Mouse (Mus musculus) yolk sac, embryonic 10.5 days (tissue): Measurements from ENCODE around the gene Fam49a.
A peak's percentile ranks its signal among the peaks of the same experiment; 100 is the strongest.

Experiments
- DNase-seq: peaks from one replicate; pipeline ENCODE4 v3.0.0-alpha.2; 2017; ENCODE audit warnings: low spot score

Gene Fam49a

DNA sequence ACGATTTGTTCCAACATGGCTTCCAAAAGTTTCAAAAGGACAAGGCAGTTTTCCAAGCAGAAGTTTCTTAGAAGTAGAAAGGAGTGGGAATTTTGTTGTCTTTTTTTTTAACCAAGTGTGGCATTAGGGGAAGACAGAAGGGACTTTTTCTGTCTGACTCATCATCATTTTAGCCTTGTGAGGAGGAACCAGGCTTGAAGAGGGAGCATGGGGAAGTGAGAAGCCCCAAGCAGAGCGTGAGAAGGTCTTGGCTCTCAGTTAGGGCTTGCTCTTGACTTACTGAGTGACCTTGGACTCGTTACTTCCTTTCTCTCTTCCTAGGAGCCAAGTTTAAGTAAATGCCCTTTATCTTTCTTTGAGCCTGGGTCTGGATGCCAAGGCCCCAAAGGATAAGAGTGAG is 8.6 kb downstream of the Fam49a start:
- DNase-seq: no peak

DNA sequence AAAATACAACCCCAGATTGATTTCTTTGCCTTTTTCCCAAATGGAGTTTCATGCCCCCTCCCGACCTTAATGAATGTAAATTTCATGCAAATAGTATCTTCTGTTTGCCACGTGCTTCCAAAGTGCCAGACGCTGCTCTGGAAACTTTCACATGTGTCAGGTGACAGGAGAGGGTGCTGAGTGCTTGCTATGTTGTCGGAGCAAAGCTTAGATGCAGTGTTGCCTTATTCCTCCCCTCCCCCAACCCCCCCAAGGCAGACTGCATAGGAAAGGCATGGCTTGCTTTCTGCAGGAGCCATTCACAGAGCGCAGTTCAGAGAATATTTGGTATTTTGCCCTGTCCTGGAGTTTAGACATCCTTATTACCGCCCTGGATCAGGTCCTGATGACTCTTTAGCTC is 12.2 kb downstream of the Fam49a start:
- DNase-seq: no peak

DNA sequence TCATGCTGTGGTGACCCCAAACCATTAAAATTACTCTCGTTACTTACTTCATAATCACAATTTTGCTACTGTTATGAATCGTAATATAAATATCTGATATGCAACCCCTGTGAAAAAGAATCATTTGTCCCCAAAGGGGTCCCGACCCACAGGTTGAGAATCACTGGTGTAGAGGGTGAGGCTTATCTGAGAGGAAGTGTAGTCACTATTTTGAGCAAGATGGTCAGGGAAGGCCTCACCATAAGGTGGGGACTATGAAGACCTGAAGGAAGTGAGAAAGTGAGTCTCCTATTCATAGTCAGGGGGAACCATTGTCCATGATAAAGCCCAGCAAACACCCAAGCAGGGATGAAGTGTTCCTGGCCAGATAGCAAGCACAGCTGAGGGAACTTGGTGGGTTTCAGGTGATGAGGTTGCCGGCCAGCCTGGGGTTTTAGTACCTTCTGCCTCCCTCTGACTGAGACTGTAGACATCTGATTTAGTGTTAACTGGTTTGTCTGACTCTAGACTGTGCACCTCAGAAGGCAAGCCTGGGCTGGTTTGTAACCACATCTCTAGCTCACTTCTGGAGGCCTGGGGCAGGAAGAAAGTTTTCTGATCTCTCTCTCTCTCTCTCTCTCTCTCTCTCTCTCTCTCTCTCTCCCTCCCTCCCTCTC is 13.3 kb downstream of the Fam49a start:
- DNase-seq: no peak

DNA sequence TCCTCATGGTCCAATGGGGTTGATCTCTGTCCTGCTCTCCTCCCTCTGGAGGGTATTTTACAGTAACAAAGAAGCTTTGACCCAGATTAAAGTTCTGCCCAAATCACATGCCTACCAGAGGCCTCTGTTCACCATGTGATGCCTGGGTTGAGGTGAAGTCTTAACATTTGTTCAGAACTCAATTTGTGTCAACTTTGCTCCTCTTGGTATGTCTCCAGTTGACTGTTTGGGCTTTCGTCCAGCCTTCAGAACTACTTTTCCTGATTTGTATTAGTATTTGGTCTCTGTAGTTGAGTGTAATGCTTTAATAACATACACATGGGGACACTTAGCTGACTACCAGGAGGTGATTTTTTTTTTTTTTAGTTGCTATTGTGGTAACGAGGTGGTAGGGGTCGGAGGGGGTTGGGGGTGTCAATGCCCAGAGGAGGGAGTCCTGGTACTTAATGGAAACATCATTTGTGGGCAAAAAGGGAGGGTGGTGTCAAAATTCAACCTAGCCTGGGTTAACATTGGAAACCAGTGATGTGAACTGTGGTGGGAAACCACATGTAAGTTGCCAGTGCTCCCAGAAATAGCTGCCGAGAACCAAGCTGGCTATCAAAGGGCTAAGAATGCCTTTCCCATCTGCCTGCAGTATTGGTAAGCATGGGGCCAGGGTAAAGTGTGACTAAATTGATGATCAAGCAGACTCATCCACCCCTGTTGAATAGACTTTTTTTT is 16.0 kb downstream of the Fam49a start:
- DNase-seq: no peak

DNA sequence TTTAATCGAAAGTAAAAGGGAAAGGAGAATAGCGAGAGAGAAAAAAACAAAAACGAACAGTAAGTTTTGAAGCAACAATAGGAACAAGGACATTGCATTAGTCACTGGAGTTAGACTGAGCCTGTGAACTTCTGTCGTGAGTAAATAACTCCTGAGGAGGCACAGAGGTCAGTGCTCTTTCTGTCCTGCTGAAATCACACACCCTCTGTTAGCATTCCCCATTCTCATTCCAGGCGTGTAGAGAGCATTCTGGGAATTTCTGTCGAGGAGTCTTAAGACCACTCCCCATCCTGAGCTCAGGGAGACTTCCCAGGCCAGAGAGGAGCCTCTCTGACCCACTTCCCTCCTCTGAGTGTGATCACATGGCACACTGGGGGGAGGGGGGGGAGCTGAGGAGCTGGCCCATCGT is 16.5 kb downstream of the Fam49a start:
- DNase-seq: no peak

DNA sequence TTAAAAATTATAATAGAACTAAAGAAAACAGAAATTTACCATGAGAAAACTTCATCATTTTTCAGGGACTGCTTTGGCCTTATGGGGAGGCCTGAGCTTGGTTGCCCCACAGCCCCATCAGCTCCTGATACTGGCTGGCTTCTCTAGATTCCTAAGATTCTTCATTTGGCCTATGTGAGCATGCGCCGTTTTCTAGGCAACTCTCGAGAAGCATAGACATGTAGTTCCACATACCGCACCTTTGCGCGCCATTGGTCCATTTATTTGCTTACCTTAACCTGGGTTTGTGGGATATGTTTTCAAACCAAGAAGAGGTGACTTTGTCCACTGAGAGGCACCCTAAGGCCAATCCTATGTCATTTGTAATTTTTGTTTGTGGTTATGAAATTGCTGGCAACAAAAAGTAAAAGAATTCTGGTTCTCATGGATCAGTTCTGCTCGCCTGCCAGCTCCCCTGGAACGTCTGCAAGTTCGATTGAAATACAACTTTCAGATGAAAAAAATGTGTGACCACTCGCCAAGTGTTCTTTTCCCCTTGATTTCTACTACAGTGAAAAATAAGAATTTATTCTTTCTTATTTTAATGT is 21.9 kb downstream of the Fam49a start:
- DNase-seq: peak; percentile 21

DNA sequence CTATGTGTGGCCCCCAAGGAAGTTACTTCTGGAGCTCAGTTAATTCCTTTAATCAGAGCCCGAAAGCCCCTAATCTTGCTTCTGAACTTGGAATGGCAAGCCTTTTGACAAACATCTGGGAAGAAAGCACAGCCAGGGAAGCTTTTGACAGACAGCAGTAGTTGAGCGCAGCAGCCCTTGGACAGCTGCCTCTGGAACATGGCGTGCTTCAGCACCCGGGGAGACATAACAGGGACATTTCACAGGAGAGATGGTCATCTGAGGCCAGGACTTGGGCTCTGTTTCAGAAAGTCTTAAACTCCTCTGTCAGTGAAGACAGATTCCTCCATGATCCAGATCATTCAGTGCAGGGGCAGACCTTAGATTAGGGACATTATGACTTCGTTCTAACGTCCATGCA is 22.6 kb downstream of the Fam49a start:
- no peak for DNase-seq

DNA sequence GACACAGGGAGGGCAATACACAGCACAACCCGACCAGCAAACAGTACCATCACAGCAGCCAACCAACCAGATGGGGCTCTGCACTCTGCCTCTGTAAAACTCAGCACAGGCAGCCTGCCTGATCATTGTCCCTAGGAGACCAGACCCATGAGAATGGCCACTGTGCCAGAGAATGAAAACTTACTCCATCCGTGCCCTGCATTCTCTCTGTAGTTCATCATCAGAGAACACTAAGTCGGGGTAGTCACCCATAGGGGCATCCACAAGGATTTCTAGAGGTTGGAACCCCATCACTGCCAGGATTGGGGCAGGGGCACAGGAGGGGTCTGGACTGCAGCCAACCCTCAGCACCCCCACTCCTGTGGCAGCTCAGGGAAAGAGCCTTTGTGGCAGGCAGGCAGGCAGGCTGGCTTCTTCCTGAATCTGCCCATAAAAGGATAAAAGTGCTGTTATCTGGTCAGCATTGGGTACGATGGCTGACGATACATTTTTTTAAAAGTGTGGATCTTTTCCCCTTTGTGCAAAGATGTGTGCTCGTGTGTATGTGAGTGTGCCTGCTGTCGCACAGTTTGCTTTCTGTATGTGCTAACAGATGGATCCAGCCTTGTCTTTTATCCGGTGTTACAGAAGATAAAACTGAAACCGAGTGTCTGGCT is 25.3 kb downstream of the Fam49a start:
- DNase-seq: no peak

DNA sequence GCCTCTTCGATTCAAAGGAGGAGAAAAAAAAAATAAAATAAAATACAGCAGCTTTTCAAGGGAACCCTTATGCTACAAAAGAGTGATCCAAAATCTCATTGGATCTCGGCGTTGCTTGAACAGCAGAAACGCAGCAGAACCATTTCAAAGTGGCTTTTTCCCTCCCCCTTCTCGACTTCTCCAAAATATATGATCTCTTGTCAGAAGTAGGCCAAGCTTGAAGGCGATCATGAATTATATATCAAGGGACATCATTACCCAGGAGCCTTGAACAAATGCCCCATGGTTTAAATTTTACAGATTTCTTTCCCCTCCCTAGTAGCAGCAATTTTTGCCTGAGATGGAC is 25.8 kb downstream of the Fam49a start:
- no peak for DNase-seq

DNA sequence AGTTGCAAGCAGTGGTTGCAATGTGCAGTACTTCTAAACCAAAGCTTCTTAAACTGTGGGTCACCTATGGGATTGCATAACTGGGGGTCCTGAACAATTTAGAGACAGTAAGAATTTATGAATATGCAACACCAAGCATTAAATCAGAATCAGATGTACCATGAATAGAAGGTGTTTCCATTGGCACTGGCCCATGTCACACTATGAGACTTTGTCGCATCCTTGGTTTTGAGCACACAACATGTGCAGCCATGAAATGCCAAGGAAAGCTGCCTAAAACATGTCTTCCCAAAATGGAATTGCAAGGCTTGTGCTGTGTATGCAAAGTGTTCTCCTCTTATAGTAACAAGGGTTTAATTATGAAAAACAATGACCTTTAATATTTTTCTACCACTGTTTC is 26.6 kb downstream of the Fam49a start:
- DNase-seq: no peak

DNA sequence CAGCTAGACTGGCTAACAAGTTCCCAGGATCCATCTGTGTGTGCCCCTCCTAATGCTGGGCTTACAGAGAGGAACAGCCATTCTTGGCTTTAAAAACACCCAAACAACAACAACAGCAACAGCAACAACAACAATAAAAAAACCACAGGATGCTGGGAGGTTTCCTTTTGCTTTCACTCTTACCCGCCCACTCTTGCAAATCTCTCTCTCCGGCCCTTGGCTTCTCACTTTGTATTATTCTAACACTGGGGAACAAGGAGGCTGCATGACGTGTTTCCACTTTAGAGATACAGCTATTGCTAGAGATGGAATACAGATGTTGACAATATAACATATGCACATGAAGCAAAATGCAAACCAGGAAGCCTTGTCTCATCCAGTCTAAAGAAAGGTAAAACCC is 27.7 kb downstream of the Fam49a start:
- DNase-seq: no peak

DNA sequence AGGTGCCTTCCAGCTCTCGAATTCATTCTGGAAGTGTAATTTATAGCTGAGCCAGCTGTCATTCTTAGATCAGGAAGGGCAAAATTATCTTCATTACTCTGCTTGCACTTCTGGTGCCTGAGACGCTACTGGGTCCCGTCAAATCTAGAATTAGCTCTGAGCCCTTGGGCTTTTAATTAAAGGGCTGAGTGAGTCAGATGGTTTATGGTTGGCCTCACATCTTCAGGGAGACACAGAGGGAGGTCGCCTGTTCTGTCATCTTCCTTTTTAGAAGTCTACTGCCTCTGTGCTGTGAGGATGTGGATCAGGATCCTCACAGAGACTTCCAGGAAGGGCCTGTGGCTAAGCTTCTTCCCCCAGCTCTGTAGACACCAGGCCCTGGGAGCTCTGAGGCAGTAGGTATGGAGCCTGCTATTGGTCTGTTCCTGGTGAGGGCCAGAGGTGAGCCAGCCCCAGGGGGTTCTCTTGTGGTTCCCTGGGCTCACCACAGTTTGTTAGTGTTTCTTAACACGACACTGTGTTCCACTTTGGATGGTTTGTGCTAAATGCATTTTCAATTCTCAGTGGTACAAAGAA is 30.2 kb downstream of the Fam49a start:
- DNase-seq: no peak

DNA sequence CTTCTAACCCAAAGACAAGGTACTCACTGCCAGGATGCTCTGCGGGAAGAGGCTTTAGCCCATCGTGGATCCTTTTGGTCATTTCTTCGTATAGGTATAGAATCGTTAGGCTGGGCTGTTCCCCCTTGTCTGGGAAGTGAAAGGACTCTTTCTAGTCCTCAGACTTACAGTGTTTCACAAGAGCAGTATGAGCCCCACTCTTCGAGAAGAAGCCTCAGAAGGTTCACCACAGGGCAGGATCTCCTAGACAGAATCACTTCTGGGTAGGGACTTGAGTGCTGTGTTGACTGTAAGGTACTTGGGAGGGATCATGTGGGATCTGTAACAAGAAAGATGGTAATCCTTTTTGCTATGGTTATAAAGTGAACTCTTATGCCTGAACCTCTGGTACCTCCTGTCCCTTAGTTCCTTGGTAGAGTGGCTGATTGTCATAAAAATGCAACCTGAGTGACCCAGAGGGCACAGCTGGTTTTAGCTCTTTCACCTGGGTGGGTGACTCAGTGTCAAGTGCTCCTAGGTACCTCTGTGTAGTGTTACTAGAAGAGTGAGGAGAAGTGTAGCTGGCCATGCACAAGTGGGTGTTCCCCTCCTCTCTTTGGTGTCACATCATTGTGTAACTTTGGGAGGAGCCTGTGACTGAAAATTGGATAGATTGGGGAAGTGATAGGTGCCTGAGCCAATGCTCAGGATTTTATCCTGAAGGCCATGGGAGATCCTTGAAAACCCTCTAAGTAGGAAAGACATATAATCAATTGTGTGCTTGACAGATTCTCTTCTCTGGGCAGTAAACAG is 32.6 kb downstream of the Fam49a start:
- no peak for DNase-seq

DNA sequence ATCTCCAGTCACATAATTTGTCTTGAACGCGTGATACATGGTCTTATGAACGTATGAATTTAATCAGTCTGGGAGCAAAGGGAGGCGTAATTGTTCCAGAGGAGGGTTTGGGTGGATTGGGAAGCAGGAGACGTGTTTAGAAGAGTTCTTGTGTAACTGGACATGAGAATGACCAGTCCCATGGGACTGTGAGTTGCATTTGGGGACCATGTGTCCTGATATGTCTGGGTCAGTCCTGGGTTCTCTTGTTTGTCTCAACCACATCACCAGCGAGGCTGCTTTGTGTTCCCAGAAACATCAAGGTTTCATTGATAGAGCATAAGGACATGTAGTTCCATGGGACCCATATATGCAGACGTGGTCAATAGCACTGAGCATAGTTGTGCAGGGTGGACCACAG is 36.5 kb downstream of the Fam49a start:
- DNase-seq: no peak

DNA sequence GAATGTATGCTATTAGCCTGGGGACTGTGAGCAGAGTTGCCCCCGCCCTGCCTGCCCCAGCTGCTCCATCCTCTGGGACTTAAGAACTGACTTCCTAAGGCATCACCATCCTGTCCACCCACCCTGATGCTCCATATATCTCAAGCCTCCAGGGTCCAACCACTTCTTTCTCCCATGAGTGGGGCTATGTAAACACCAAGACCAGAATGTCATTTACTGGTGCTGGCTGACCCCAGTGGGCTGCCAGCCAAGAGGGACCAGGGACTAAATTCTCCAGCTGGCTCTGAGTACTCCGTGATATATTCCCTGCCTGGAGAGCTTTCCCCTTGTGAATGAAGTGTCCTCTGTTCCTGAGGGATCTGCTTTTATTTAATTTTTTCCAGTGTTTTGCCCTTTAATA is 37.4 kb downstream of the Fam49a start:
- no peak for DNase-seq

DNA sequence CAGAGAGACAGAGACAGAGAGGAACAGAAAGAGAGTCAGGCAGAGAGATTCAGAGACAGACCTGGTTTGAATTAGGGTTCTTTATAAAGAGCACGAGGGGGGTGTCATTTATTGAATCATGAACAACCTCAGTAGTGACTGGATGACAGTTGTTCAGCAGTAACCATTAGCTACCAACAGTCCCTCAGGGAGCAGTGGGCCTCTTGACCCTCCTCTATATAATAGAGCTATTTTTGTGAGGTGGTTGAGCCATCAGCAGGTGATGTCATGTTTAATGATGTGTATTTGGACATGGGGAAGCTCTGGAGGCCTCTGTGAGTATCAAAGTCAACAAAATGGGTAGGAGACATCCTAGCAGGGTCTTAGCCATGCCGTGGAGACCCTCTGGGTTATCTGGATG is 39.2 kb downstream of the Fam49a start:
- DNase-seq: no peak

DNA sequence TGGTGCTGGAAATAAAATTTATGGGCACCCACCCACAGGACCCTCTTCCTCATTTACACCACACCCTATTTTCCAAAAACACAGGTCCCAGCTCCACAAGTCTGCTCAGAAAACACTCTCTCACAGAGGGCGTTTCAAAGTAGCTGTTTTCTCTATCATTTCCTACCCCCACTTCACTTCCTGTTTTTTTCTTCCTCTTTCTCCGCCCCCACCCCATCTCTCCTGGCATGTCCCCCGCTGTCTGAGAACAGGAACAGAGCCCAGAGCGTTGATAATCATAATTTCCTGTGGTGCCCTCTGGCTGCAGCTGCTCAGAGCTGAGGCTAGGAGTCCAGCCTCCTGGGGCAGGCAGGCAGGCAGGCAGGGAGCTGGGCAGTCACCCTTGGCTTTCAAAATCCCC is 39.9 kb downstream of the Fam49a start:
- peak; percentile 13 for DNase-seq

DNA sequence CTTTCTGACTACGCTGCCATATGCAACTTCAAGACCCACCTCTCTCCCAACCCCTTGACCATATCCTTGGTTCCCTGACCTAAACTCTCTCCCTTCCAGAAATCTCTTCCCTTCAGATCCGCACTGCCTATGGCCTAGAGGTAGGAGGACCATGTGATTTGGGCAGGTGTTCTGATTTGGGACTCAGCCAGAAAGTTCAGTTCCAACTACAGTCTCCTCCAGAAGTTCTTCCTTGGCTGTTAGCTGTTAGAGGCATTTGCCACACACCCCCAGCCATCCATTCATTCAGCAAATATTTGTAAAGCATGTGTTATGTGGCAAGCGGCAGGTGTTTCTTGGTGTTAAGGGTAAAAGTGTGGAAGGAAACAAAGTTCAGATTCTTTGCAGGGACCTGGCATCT is 44.3 kb downstream of the Fam49a start:
- DNase-seq: no peak

DNA sequence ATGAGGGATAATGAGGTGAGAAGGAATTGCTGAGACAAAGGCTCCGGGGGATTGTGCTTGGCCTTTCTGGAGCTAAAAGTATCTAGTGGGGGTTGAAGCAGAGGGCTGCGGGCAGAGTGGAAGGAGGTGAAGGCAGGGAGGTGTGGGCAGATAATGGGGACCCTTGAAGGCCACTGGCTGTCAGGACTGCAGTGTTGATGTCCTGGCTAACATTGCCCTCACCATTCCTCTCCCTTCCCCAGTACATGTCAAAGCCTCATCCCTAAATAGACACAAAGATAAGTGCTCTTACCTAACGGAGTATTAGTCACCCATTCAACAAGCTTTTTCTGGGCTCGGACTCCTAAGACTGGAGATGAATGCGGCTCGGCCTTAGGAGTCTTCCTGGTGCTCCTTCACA is 44.9 kb downstream of the Fam49a start:
- DNase-seq: no peak

DNA sequence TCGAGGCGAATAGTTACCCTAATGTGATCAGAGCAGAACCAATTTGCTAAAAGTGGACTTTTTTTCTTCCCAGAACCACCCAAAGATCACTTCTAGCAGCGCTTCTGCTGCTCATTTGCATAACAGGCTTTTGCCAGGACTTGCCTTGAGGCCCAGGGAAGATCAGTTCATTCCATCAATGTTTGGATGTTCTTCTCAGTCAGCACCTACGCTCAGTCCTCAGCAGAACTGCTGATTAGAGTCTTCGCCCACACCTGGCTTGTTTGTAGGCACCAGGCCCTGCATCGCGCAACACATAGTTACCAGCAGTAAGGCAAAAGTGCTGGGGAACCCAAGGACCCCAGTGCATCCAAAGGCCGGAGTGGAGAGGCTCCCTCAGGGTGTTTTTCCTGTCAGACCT is 45.3 kb downstream of the Fam49a start:
- DNase-seq: no peak

DNA sequence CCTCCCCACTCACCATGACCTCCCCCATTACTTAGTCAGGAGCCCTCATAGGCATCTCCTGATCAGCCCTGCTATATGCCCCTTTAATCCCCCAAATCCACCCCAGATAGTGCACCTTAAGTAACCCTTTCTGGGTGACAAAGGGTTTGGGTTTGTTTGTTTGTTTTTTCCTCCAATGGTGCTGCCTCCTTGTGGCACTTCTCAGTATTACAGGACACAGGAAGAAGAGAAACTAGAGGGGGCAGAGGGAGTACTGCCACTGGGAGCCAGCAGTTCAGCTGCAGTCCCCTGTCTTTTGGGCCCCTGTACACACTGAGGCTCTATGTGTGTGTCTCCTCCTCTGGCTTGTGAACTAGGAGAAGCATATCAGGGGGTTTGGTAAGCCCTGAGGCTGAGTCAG is 51.5 kb downstream of the Fam49a start:
- DNase-seq: no peak

DNA sequence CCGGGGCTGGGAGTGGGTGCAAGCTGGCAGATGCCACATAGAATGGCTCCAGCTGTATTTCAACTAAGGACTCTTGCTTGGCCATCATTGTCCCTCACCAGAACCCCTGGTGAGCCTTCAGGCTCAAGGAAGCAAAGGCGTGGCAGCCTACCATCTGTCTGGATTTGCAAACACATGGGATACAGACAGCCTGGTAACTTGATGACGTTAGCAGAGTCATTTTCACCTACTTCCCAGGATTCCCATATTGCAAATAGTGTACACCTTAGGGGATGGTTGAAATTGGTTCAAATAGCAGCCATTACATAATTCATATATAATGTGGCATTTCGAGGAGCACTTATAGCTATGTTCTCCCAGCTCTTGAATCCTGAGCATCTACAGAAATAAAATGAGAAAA is 52.0 kb downstream of the Fam49a start:
- no peak for DNase-seq
